Mouse (Mus musculus) brain, embryonic 18.5 days (tissue): ENCODE results near the gene Mkrn1.
"Not testable (repeated sequence)": the region's sequence is repeated elsewhere in the genome, so short reads cannot be mapped to it uniquely, and the experiment has no call there.

Source experiments
- DNase-seq: peaks from one replicate; pipeline ENCODE4 v3.0.0-alpha.2; 2012; ENCODE audit warnings: low read depth, low spot score

The Mkrn1 gene

DNA sequence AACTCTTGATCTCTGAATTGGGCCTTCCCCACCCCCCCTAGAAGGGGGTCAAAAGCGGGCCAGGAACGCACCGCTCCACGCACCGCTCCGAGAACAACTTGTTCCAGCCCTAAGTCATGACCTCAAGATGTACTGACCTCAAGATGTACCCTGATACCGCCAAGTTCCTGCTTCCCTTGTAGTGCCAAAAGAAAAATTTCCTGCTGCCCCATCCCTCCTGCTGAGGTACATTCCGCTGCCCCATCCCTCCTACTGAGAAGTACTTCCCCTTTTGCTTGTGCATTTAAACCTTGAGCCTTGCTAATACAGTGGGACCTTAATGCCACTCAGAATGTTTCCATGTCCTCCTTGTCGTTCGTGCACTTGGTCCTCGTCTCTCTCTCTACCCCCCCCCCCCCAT lies 10.5 kb upstream of the Mkrn1 start:
- DNase-seq = no peak

DNA sequence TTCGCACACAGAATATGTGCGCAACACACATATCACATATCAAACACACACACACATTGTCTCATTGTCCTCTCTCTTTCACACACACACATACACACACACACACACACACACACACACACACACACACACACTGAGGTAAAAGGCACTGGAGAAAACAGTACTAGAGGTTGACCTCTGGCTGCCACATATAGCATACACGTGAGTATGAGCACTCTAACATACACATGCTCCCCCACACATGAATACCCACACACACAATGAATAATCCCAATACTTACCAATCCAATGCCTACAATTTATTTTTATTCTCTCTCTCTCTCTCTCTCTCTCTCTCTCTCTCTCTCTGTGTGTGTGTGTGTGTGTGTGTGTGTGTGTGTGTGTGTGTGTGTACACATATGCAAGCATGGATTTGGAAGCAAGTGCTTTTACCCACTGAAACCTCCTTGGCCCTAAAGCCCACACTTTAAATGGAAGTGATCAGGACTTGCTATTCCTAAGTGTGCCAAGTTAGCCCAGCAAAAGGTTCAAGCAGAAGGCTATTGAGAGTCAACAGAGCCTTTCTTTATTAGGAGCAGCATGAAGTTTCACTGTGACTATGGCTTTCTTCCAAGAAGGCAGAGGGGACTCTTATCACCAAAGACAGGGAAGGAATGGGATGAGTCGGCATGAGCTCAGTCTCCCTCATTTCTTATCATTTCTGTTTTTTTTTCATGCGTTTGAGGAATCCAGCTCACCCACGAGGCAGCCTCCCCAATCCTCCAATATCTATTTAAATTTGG lies 8.9 kb upstream of the Mkrn1 start:
- DNase-seq = no peak

DNA sequence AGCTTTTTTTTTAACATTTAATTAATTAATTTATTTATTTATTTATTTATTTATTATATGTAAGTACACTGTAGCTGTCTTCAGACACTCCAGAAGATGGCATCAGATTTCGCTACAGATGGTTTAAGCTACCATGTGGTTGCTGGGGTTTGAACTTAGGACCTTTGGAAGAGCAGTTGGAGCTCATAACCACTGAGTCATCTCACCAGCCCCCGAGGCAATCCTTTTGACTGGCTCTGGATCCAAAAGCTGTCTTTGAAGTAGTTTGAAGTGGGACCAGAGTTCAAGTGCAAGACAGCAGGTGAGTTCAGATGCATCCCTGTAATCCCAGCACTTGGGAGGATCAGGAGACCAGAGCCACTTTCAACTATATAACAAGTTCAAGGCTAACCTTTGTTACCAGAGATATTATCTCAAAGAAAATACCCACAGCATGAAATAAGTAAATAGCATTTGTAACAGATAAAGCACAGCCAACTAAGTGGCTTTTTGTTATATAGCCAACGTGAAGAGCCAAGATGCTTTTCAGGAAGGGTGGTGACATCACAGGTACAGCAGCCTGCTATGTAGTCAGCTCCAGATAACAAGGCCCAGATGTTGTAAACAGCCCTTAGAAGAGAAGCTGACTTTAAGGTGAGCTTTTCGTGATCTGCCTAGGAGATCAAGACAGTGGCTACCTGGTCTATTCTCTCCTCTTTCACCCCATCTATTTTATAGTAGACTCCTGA lies 7.2 kb upstream of the Mkrn1 start:
- DNase-seq = no peak

DNA sequence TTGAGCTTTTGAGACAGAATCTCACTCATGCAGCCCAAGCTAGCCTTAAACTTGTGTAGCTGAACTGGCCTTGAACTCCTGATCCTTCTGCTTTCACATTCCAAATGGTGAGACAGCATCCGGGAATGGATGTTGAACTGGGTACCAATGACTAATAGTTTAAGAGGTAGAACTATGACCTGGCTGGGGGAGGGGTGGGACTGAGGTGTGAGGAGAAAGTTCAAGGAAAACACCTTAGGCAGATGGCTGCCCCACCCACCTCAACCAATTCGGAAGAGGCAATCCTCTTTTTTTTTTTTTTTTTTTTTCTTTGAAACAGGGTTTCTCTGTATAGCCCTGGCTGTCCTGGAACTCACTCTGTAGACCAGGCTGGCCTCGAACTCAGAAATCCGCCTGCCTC lies 6.5 kb upstream of the Mkrn1 start:
- DNase-seq = no peak

DNA sequence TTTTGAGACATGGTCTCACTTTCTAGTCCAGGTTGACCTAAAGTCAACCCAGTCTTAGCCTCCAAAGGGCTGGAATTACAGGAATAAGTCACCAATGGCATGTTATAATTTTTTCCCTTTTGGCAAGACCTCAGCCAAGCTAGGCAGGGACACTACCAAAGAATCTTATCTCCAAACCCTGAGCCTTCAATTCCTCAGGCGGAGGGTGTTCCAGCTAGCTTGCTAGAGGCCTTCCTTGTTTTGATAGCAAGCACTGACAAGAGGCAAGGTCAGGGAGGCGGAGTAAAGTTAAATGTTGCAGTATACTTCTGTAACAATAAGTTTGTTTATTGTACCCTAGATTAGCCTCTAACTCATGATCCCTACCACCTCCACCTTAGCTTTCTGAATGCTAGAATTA lies 4.9 kb upstream of the Mkrn1 start:
- DNase-seq = no peak

DNA sequence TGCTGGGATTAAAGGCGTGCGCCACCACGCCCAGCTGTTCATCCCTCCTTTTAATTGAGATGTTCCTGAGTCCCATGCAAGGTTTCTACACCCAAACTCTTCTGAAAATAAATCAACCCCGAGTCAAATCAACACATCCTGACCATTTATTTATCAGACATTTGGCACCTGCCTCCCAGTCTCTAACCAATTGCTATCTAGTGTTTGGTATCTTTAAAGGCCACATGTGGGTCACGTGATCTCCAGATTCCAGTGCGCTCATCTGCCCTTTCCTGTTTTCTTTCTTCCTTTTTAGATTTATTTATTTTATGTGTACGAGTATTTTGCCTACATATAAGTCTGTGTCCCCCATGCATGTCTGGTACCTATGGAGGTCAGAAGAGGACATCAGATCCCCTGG lies 3.4 kb upstream of the Mkrn1 start:
- no peak for DNase-seq

DNA sequence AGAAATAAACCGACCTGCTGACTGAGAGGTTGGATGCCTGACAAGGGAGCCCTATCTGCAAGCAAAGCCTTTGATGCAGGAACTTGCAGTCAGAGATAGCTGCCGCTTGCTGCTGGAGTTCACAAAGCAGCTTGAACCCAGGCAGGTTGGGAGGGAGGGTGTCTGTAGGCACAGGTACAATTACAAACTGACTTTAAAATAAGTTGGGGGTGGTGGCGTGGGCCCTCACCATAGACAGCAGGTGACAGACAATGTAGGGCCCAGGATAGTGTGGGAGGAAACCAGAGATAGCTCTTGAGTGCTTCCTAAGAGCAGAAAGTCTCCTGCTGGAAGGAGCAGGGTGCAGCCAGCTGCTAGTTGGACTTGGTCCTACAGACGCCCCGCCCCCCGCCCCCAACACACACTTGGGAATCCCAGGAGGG lies 2.9 kb upstream of the Mkrn1 start:
- DNase-seq = no peak

DNA sequence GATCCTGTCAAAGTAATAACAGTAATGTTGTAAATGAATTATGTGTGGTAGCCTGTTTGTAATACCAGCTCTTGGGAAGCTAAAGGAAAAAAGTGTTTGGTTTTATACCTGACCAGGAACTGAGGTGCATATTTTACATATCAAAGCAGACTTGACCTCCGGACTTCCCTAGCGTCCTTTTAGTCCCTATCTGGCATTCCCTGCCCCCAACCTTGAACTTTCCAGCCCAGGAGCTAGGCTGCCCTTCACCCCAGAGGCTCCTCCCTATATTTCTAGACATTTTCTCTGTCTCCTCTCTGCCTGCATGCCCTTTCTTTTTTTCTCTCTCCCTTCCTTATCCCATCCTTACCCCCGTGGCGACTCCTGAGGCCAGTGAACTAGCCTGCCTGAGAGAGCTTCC lies 605 bp upstream of the Mkrn1 start:
- DNase-seq = no peak

DNA sequence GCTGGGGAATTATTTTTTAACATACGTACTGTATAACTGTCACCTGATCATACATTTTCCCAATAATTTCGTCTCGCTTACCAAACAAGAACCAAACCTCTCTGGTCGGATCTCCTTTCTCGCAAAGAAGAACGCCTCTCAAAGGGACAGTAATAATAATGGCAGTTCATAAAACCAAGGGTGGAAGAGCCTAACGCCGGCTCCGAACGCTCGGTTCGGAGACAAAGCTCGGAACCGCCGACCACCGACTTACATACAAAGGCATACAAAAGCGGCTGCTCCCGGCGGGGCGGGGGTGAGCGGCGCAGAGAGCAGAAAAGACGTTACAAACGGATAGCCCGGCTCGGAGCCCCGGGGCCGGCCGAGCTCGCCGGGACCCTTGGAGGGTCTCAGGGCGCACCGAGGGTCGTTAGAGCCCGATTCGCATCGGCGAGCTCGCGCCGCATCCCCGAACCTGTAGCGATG lies 844 bp downstream of the Mkrn1 start:
- no peak for DNase-seq

DNA sequence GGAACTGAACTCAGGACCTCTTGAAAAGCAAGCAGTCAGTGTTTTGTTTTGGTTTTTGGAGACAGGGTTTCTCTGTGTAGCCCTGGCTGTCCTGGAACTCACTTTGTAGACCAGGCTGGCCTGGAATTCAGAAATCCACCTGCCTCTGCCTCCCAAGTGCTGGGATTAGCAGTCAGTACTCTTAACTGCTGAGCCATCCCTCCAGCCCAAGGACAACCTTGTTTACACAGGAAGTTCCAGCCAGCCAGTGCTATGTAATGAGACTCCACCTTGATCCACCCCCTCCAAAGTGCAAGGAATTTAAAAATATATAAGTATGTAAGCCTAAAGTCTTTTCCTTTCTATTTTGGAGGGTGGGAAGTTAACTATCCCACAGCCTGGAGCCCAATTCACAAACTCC lies 3.6 kb downstream of the Mkrn1 start:
- not testable (repeated sequence) for DNase-seq

DNA sequence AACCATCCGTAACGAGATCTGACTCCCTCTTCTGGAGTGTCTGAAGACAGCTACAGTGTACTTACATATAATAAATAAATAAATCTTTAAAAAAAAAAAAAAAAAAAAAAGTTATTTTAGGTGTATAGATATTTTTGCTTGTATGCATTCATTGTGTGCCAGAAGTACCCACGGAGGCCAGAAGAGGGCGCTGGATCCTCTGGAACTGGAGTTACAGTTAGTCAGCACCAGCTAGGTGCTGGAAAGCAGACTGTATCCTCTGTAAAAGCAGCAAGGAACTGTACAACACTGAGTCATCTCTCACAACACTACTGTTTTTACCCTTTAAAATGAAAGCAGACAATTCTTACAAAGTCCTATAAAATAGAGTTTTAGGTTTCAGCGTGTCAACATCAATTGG lies 4.5 kb downstream of the Mkrn1 start:
- DNase-seq = no peak

DNA sequence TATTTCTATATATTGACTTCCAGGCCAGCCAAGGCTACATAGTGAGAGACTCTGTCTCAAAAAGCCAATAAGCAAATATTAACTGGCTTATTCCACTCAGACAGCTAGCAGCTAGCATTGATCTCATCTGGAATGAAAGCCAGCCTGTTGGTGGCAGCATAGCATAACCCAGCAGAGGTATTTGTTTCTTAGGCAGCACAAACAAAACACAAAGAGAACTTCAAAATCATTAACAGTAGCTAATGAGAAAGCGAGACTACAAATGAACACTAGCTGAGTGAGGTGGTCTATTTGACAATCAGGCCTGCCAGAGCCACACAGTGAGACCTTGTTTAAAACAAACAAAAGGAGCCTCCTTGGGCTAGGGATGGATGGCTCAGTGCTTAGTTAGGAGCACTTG lies 6.2 kb downstream of the Mkrn1 start:
- DNase-seq = no peak

DNA sequence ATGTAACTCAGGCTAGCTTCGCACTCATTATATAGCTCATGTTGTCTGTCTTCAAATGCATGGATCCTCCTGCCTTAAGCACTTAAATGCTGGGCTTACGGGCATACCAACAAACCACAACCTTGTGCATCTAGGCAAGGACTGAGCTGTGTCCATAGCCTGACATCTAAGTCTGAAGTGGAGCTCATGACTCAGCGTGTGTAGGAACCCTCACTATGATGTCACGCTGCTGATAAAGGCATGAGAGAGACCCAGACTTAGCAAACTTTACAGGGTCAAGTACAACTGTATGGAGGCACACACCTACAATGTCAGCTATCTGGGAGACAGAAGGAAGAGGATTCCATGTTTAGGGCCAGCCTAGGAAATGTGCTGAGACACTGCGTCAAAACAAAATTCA lies 13.8 kb downstream of the Mkrn1 start:
- DNase-seq = no peak

DNA sequence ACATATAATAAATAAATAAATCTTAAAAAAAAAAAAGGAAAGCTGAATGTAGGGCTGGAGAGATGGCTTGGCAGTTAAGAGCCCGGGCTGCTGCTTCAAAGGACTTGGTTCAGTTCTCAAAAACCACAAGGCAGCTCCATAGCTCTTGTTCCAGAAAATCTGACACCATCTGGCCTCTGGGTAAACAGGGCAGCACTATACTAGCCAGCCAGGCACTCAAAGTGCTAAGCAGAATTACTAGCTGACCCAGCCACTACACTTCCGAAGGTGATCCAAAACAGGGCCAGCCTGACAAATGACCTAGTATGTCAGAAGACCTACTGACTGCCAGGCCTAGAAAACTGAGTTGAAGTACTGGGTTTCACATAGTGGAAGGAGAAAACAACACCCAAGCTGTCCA lies 17.1 kb downstream of the Mkrn1 start:
- no peak for DNase-seq

DNA sequence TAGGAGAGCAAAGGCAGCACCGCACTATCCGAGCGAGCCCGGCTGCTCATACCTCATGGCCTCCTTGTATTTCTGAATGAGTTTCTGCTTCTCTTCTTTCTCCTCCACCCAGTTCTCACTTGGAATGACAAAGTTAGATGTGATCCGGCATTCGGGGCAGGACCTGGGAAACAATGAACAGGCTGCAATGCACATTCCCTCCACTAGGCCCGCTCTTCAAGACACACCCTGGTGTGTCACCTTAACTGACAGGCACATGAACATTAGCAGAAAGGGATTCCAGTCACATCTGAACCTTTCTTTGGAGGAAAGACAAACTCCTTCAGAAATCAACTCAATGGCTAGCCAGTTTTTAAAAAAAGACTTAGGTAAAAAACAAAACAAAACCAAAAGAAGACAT lies 19.9 kb downstream of the Mkrn1 start:
- DNase-seq = no peak

DNA sequence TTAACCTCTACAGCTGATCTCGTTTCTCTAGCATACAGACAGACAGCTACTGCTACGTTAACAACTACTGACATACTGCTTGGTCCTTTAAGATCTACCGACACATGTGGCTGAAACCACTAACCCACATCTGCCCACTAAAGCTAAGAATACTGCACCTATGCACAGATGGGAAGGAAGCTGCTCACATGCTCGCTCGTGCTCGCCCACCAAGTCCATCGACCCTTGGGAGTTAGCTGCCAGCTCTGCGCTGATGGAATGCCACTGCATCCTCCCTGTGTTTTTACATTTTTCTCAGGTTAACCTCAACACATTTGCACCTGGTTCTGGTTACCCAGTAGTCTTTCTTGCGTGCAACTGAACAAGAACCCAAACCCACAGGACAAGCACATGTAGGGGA lies 21.9 kb downstream of the Mkrn1 start:
- no peak for DNase-seq

DNA sequence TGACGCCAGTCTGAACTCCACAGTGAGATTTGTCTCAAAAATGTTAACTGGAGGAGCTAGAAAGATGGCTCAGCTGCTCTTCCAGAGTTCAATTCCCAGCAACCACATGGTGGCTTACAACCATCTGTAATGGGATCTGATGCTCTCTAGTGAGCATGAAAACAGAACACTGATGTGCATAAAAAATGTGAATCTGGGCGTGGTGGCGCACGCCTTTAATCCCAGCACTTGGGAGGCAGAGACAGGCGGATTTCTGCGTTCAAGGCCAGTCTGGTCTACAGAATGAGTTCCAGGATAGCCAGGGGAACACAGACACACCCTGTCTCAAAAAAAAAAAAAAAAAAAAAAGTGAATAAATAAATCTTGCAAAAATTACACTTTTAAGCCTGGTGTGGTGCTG lies 23.2 kb downstream of the Mkrn1 start:
- DNase-seq = no peak

DNA sequence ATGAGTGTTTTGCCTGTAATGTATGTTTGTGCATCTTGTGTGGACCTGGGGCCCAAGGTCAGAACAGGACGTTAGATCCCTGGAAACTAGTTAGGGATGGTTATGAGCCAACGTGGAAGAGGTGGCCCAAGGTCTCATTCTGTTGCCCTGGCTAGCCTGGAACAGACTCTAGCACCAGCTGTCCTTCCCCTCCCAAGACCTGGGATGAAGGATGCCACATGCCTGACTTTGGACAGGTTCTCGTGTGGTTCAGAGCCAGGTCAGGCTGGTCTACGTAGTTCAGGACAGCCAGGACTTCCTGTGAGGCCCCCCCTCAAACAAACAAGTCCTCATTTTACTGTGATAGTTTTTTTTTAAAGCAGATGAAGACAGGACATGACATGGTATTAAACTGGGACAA lies 24.3 kb downstream of the Mkrn1 start:
- DNase-seq = no peak

DNA sequence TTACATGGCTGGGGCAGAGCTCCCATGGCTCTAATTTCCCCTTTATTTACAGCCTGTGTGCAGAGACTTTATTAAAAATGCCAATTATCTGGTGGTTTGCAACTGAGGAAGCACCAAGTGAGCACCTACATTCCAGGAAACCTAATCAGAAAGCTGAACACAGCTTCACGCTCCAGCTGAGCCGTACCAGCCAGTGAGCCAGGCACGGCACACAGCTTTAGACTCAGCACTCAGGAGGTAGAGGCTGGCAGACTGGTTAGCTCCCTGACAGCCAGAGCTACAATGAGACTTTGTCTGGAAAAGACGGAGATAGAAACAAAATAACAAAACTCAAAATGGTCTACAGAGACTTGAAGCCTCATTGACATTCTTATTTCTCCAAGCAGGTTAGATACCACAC lies 24.8 kb downstream of the Mkrn1 start:
- DNase-seq = no peak

DNA sequence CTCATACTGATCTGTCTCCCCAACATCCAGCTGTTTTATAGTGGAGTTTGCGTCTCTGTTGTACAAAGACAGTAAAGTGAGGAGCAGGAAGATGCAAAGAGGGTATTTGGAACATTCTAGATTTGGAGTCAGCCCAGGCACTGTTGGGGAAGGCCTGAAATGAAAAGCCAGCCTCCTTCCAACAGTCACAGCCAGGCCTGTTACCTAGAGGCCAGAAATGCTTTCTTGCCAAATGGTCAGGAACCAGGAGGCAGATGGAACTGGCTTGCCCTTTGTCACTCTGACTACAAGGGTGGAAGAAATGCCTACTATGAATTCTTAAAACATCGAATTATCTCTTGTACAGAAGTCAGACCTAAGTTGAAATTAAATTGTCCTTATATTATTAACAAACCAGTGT lies 30.3 kb downstream of the Mkrn1 start:
- DNase-seq = no peak

DNA sequence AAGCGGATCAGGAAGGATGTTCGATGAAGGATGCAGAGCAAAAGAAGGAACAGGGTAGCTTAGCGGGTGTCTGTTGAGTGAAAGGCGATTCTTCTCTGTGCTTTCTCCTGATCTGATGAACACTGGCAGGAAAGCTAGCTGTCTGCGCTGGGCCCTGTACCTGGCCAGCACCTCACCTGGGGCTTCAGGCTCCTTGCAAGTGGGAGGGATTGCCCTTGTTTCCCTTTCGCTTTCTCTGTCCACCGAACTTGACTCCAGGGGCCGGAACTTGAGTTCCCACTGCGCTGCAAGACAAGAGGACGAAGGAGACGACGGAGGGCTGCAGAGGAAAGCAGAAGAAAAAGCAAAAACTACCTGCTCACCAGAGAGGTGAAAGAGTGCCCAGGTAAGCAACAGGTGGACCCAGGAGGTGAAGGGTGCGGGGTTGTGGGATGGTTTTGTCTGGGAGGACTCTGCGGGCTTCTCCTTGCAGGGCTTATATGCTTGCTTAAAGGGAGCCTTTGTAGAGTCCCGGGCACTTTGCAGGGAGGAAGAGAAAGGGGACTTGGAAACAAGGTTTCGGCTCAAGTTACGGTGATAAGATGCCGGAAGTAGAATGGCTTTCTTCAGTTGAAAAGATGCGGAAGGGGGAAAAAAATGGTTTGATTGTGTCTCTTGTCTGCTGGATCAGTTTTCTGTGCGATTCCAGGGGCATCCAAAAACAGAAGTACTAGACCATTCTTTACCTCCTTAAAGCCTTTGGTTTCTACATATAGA lies 39.0 kb downstream of the Mkrn1 start, which contains the start of gene Rab19:
Gene Rab19 (plus strand): TSS at position 51 of the 756 bp plus-strand sequence.
- no peak for DNase-seq

DNA sequence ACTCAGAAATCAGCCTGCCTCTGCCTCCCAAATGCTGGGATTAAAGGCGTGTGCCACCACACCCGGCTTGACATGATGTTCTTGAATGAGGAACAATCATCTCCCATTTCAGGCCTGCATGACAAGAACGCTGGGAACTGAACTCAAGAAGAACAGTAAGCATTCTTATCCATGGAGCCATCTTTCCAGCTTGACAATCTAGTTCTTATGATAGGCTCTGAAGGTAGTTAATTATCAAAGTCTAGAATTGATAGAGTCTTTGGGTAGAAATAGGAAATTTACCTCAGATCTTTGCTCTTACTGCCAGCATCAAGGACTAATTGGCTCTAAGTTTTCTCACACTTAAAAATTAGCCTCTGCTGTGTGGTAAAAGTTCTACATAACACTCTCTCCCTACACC lies 40.0 kb downstream of the Mkrn1 start:
- no peak for DNase-seq

DNA sequence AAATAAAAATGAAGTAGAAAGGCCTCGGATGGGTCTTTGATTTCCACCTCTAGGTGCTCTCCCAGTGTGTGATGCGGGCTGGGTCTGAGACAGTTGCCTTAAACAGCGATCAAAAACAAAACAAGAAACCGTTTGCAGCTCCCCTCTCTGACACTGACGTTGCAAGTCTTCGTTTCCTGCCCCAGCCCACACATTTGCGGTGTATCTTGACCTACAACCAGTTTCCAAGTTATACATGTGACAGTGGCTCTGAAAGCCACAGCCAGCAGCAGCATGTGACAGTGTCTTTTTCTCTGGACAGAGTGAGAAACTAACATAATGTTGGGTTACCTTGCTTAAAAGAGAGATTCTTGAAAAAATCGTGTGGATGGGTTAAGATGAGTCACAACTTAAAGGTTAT lies 40.5 kb downstream of the Mkrn1 start:
- DNase-seq = no peak
